Mouse (Mus musculus) cerebellum, adult 9-11 months (tissue): ENCODE data around the gene Adad2.

ENCODE experiments used
- DNase-seq: peaks from one replicate; pipeline ENCODE4 v3.0.0; 2022

The Adad2 gene

GRCm38 (mm10) chr8:119644429-119644960 lies 31.9 kb downstream of the Adad2 start:
- no peak for DNase-seq

GRCm38 (mm10) chr8:119644981-119645597 lies 32.5 kb downstream of the Adad2 start:
- DNase-seq, result no peak

GRCm38 (mm10) chr8:119646197-119646596 lies 33.6 kb downstream of the Adad2 start:
- no peak for DNase-seq

GRCm38 (mm10) chr8:119646846-119647245 lies 34.3 kb downstream of the Adad2 start:
- no peak for DNase-seq

GRCm38 (mm10) chr8:119651324-119651723 lies 38.8 kb downstream of the Adad2 start:
- no peak for DNase-seq

- no peak for DNase-seq
Measured at GRCm38 (mm10) chr8:119656709-119657464, 44.3 kb downstream of the Adad2 start.

- DNase-seq, result peak; percentile 41
Measured at GRCm38 (mm10) chr8:119661081-119661480, 48.5 kb downstream of the Adad2 start.

- no peak for DNase-seq
Measured at GRCm38 (mm10) chr8:119661892-119662291, 49.3 kb downstream of the Adad2 start.

- DNase-seq, result no peak
Measured at GRCm38 (mm10) chr8:119663440-119663839, 50.9 kb downstream of the Adad2 start.

GRCm38 (mm10) chr8:119665270-119665669 lies 52.7 kb downstream of the Adad2 start:
- DNase-seq, result no peak
